Mouse (Mus musculus): ENCODE data around the gene Mrpl27. TPM values are rescaled to one million over a fixed set of nuclear protein-coding genes. Genes with fewer than 3 reads are reported as not detected.

Mrpl27 gene
- total RNA-seq, 2 experiments from 2014 or later = 61.8 to 62.3 TPM

Other genes with a start within 250 kb of the Mrpl27 start
- 100 to 1,000 TPM; 111 to 128 TPM for gene Cacna1g, start 179.6 kb upstream of the Mrpl27 start, total RNA-seq (2021)
- 1 to 10 TPM; 1.0 to 2.1 TPM for gene Spata20, start 167.6 kb upstream of the Mrpl27 start, total RNA-seq (2021)
- gene Epn3, start 153.8 kb upstream of the Mrpl27 start, total RNA-seq (2021) = 1 to 10 TPM; 3.1 to 3.3 TPM
- gene Mycbpap, start 132.0 kb upstream of the Mrpl27 start, total RNA-seq (2021) = 1 to 10 TPM; 1.3 to 2.7 TPM
- gene Rsad1, start 104.5 kb upstream of the Mrpl27 start, total RNA-seq (2021) = 10 to 100 TPM; 13.1 to 14.1 TPM
- gene Chad, start 88.7 kb upstream of the Mrpl27 start, total RNA-seq (2021) = 1 to 10 TPM in 1 of 2 experiments, under 1 TPM in 1; 0.78 to 1.4 TPM
- gene Acsf2, start 51.9 kb upstream of the Mrpl27 start, total RNA-seq (2021) = 10 to 100 TPM; 21.2 to 21.6 TPM
- gene Lrrc59, start 24.0 kb upstream of the Mrpl27 start, total RNA-seq (2021) = 10 to 100 TPM; 84.6 to 87.2 TPM
- 1 to 10 TPM in 1 of 2 experiments, under 1 TPM in 1; 0.40 to 1.1 TPM for gene Eme1, start 197 bp downstream of the Mrpl27 start, total RNA-seq (2021)
- 10 to 100 TPM; 24.7 to 30.4 TPM for gene Xylt2, start 23.7 kb downstream of the Mrpl27 start, total RNA-seq (2021)
- gene Gm11541, start 50.7 kb downstream of the Mrpl27 start, total RNA-seq (2021) = not detected
- under 1 TPM; 0.65 to 0.71 TPM for gene Cdc34b, start 88.0 kb downstream of the Mrpl27 start, total RNA-seq (2021)
- gene Tmem92, start 128.9 kb downstream of the Mrpl27 start, total RNA-seq (2021) = not detected

Measured in layer of hippocampus, postnatal 10 days (tissue).